18 mouse cellular contexts compared by ENCODE assay signal in the genomic region with DNA sequence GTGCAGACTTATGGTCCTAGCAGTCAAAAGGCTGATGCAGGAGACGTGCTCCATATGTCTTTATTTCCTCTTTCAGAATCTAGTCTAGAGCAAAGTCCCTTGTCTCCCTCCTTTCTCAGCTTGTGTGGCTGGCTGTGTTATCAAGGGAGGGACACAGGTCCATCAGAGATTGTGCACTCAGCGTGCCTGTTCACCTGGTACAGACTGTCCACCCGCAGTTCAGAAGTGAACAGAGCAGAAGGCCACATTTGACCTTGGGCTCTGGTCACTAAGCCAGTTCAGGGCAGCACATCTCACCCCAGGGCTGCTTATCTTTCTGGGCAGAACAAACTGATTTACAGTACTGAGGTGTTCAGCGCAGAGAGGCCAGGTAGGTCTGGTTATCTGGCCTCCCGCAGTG. TPM values are rescaled to one million over a fixed set of nuclear protein-coding genes. Genes with fewer than 3 reads are reported as not detected.
DNase-seq lines count a peak whose midpoint lies in the region; ATAC-seq lines count a peak whose summit lies in the region.
"Had no signal": no experiment of that assay in that cellular context is flagged by ENCODE, and none has a peak within 500 bp of the region (broad histone marks: within the 10 kb centered on the region; RNA-seq: fewer than 3 reads in every experiment).

No protein-coding gene starts in this region.

- WGBS in heart, embryonic 12.5 days: 71% methylated on average over 5 of the region's 5 CpGs
- 73% methylated on average over 5 of the region's 5 CpGs for WGBS in intestine, embryonic 16.5 days
- 70% methylated on average over 5 of the region's 5 CpGs for WGBS in stomach, embryonic 15.5 days
- WGBS in hindbrain, embryonic 12.5 days: 96% methylated on average over 5 of the region's 5 CpGs

- H3K9me3 ChIP-seq in heart, embryonic 12.5 days (replicated peaks): no peaks in the 10 kb centered on the region
- no peaks in the 10 kb centered on the region for H3K9me3 ChIP-seq in intestine, embryonic 16.5 days (ENCODE audit: control insufficient read depth, low read length)
- no peaks in the 10 kb centered on the region for H3K9me3 ChIP-seq in stomach, embryonic 15.5 days
- H3K9me3 ChIP-seq in hindbrain, embryonic 12.5 days (replicated peaks): no peaks in the 10 kb centered on the region
- H3K9me3 ChIP-seq: heart, embryonic 13.5 days; hindbrain, embryonic 13.5 days had no signal

- ATAC-seq in heart, embryonic 12.5 days (ENCODE audit: insufficient number of reproducible peaks, low FRiP score): 0 out of 2 replicates have a peak, but pooled peaks have one; percentile 27
- ATAC-seq in intestine, embryonic 16.5 days: peak; percentile 94
- ATAC-seq in stomach, embryonic 15.5 days (ENCODE audit: insufficient read depth, low FRiP score, low read depth): peak; percentile 44
- ATAC-seq in hindbrain, embryonic 12.5 days (ENCODE audit: low FRiP score): no peak
- ATAC-seq: activated CD4-positive, CD25-positive, alpha-beta regulatory T cell, adult 4 months; forebrain, embryonic 14.5 days; hindbrain, embryonic 16.5 days had no signal

- DNase-seq in heart, postnatal 25 days (ENCODE audit: low spot score): no peak
- DNase-seq in left cerebral cortex, postnatal 25 days (ENCODE audit: low spot score in 2 of 2): no peak
- DNase-seq in right cerebral cortex, postnatal 14 days: no peak
- DNase-seq: adrenal gland, adult 8-10 months; adrenal gland, postnatal 36 days; cerebellum, adult 18-20 months; cerebellum, adult 9-10 months; cerebellum, postnatal 14 days; gastrocnemius, postnatal 25 days had no signal

- no peak overlapping the region for H3K4me2 ChIP-seq in heart, embryonic 12.5 days
- H3K4me2 ChIP-seq in intestine, embryonic 16.5 days (ENCODE audit: low read depth, low read length): no peak overlapping the region
- no peak overlapping the region for H3K4me2 ChIP-seq in stomach, embryonic 15.5 days
- H3K4me2 ChIP-seq in hindbrain, embryonic 12.5 days (replicated peaks): no peak overlapping the region
- H3K4me2 ChIP-seq: heart, embryonic 13.5 days; hindbrain, embryonic 13.5 days had no signal

- H3K4me1 ChIP-seq in heart, embryonic 12.5 days (replicated peaks): peaks cover 43% of the 10 kb centered on the region
- H3K4me1 ChIP-seq in intestine, embryonic 16.5 days (ENCODE audit: control insufficient read depth, insufficient read depth, low read length): 0 out of 2 replicates have a peak, but pooled peaks cover 3% of the 10 kb centered on the region
- H3K4me1 ChIP-seq in stomach, embryonic 15.5 days: 0 out of 2 replicates have a peak, but pooled peaks cover 6% of the 10 kb centered on the region
- peaks cover 8% of the 10 kb centered on the region; the same call in 1 of the 2 replicates for H3K4me1 ChIP-seq in hindbrain, embryonic 12.5 days

- no peak overlapping the region for H3K4me3 ChIP-seq in heart, embryonic 12.5 days
- H3K4me3 ChIP-seq in intestine, embryonic 16.5 days (ENCODE audit: low read length): no peak overlapping the region
- no peak overlapping the region for H3K4me3 ChIP-seq in stomach, embryonic 15.5 days (replicated peaks)
- H3K4me3 ChIP-seq in hindbrain, embryonic 12.5 days: no peak overlapping the region
- H3K4me3 ChIP-seq: heart, embryonic 13.5 days; hindbrain, embryonic 13.5 days had no signal

- H3K27me3 ChIP-seq in heart, embryonic 12.5 days (replicated peaks): no peaks in the 10 kb centered on the region; the same call in 1 of the 2 replicates
- H3K27me3 ChIP-seq in intestine, embryonic 16.5 days (replicated peaks; ENCODE audit: control insufficient read depth, insufficient read depth, low read length): no peaks in the 10 kb centered on the region
- H3K27me3 ChIP-seq in stomach, embryonic 15.5 days (replicated peaks): no peaks in the 10 kb centered on the region
- no peaks in the 10 kb centered on the region; the same call in 1 of the 2 replicates for H3K27me3 ChIP-seq in hindbrain, embryonic 12.5 days
- H3K27me3 ChIP-seq: heart, embryonic 13.5 days; hindbrain, embryonic 13.5 days had no signal

- H3K27ac ChIP-seq in heart, embryonic 12.5 days (ENCODE audit: poor library complexity, severe bottlenecking): no peak overlapping the region
- H3K27ac ChIP-seq in intestine, embryonic 16.5 days (ENCODE audit: low read length): peak overlapping the region; percentile 68
- no peak overlapping the region for H3K27ac ChIP-seq in stomach, embryonic 15.5 days
- H3K27ac ChIP-seq in hindbrain, embryonic 12.5 days: no peak overlapping the region
- H3K27ac ChIP-seq: heart, embryonic 13.5 days; hindbrain, embryonic 13.5 days had no signal

- intact Hi-C loops in heart, postnatal 25 days (cut with DNase I): no loop called here
- intact Hi-C loops in left cerebral cortex, postnatal 25 days (cut with DNase I): no loop called here

- peaks cover 32% of the 10 kb centered on the region for H3K36me3 ChIP-seq in heart, embryonic 12.5 days
- H3K36me3 ChIP-seq in intestine, embryonic 16.5 days (ENCODE audit: control insufficient read depth, insufficient read depth, low read length): peaks cover 4% of the 10 kb centered on the region; the same call in 1 of the 2 replicates
- H3K36me3 ChIP-seq in stomach, embryonic 15.5 days: 0 out of 2 replicates have a peak, but pooled peaks cover 2% of the 10 kb centered on the region
- peaks cover 56% of the 10 kb centered on the region for H3K36me3 ChIP-seq in hindbrain, embryonic 12.5 days

- H3K9ac ChIP-seq in heart, embryonic 12.5 days: no peak overlapping the region
- no peak overlapping the region for H3K9ac ChIP-seq in intestine, embryonic 16.5 days (ENCODE audit: low read depth, low read length)
- H3K9ac ChIP-seq in stomach, embryonic 15.5 days: no peak overlapping the region
- H3K9ac ChIP-seq in hindbrain, embryonic 12.5 days: no peak overlapping the region
- H3K9ac ChIP-seq: heart, embryonic 13.5 days; hindbrain, embryonic 13.5 days had no signal

RNA-seq across cellular contexts. Expression of a gene that starts 37.4 kb away (rescaled TPM):
- polyA plus RNA-seq in heart, embryonic 12.5 days (2016; fragmentation: Nextera tagmentation; extraction: Ambion mirVana): 19.0 and 20.6 TPM in 2 replicates
- 1 to 10 TPM; 5.1 to 6.3 TPM for total RNA-seq in heart, postnatal 25 days (2021)
- 25.3 and 29.5 TPM in 2 replicates for polyA plus RNA-seq in intestine, embryonic 16.5 days (2015; fragmentation: Nextera tagmentation; extraction: Ambion mirVana)
- polyA plus RNA-seq in stomach, embryonic 15.5 days (2015; fragmentation: Nextera tagmentation; extraction: Ambion mirVana): 34.7 and 35.2 TPM in 2 replicates
- 10 to 100 TPM; 17.3 to 18.3 TPM for total RNA-seq in left cerebral cortex, postnatal 25 days (2021)
- polyA plus RNA-seq in hindbrain, embryonic 12.5 days (2016; fragmentation: Nextera tagmentation; extraction: Ambion mirVana): 68.2 and 70.2 TPM in 2 replicates
